Mouse (Mus musculus) thymus, postnatal 10 days (tissue): Measurements from ENCODE around the gene Zfp771.
A peak's percentile ranks its signal among the peaks of the same experiment; 100 is the strongest.
"Not testable (repeated sequence)": the region's sequence is repeated elsewhere in the genome, so short reads cannot be mapped to it uniquely, and the experiment has no call there.

Experiments used
- DNase-seq, 2 experiments: peaks; one replicate each; pipeline ENCODE4 v3.0.0; 2021; ENCODE audit warnings: low spot score in 2 of 2

Zfp771 gene

DNA sequence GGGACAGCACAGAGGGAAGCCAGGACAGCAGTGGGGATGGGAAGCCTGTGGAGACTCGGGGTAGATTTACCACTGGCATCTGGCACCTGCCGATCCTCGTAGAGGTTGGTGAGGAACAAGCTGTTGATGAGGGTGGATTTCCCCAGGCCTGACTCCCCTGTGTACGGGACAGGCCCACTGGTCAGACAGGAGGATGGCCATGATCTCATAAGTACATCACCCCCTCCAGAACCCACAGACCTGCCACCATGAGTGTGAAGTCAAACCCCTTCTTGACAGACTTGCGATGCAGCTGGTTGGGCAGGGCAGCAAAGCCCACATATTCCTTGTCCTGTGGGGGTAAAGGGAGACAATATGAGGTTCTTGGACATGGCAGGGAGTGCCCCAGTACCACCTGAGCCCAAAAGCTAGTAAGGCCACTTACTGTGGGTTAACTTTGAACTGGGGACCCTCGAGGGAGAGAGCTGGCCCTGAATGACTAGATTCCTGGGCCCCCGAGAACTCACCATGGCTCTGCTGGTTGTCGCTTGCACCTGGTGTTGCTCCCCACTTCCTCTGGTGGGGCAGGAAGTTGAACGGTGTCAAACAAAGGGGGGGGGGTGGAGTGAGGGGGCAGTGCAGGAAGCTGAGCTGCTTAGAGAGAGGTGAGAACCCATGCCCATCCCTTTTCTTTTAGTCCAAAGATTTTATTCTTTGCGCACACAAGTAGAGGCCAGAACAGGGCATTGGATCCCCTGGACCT lies 26.0 kb upstream of the Zfp771 start:
- DNase-seq: peak; percentile 80 to 82

DNA sequence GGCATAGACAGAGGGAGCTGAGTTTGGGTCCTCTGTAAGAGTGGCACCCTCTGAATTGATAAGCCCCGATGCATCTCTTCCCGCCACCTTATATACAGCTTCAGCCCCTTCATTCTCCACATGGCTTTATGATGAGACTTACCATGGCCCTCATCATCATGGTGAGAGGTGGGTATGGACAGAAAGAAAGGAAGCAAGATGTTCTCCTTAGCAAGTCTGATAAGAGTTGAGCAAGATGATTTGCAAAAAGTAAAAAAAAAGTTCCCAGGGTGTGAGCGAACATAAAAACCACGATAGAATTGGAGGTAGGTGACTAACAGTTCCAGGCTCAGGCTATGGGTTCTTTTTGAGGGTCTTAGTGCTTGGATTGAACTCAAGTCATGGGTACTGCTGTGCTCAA lies 25.4 kb upstream of the Zfp771 start:
- no peak for DNase-seq

DNA sequence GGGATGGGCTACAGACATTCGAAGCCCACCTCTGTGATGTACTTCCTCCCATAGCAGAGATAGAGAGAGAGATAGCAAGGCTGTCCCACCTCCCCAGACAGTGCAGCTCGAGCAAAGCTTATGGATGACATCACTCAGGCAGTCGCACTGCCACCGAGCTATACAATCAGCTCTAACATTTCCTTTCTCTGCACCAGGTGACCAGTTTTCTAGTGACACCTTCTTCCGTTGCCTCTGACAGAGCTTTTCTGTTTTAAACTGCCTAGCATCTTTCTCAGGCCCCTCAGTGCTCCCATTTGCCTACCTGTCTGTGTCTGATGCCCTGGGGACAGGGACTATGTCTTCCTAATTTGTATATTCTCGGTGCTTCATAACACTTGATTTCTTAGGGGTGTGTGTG lies 23.6 kb upstream of the Zfp771 start:
- DNase-seq: no peak

DNA sequence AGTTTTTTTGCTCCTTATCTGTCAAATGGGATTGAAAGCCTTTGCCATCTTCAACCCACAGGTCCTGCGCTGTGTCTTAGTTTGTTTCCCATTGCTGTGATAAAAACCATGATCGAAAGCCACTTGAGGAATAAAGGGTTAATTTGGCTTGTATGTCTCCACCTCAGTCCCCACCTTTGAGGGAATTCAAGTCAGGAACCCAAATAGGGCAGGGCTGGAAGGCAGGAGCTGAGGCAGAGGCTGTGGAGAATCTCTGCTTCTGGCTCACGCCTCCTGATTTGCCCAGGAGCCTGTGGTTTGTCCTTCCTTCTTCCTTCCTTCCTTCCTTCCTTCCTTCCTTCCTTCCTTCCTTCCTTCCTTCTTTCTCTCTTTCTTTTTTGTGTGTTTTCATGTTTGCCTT lies 21.0 kb upstream of the Zfp771 start:
- DNase-seq: no peak

DNA sequence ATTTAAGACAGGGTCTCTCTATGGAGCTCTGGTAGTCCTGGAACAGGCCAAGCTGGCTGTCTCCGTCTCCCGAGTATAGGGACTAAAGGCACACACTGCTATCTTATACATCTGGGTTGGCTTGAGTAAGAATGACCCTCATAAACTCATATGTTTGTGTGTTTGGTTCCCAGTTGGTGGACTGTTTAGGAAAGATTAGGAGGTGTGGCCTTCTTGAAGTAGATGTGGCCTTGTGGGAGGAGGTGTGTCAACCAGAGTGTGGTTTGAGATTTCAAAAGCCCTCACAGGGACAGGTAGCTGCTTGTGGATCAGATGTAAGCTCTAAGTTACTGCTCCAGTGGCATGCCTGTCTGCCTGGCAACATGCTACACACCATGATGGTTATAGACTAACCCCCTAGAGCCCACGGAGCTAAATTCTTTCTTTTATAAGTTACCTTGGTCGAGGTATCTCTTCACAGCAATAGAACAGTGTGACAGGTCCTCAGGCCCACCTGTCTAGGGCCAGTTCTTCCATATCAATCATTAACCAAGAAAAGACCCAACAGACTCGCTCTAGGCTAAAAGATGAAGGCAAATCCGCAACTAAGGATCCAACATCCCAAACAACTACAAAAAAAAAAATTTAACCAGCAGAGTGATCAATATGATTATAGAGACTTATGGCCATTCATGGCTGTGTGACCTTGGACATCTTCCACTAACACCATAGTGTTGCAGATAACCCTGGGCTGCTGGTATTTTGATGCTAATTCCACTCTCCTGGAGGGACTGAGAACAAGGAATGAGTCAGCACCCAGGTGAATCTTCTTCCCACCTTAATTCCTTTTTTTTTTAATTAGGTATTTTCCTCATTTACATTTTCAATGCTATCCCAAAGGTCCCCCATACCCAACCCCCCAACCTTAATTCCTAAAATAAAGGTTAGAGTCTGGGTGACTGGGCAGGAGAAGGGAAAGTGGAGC lies 20.3 kb upstream of the Zfp771 start:
- no peak for DNase-seq

DNA sequence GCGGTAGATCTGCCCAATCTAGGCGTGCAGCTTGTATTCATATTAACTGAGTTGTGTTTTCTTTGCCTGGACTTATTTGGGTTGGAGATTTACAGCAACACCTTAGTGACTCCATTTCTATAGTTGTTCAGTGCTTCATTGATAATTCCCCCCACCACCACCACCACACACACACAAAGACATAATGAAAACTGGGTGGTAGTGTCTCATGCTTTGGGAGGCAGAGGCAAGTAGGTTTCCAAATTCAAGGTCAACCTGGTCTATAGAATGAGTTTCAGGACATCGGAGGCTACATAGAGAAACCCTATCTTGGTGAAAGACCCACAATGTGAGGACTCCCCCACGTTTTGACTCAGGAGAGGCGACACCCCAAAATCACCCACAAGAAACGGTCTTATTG lies 19.5 kb upstream of the Zfp771 start:
- DNase-seq: no peak

DNA sequence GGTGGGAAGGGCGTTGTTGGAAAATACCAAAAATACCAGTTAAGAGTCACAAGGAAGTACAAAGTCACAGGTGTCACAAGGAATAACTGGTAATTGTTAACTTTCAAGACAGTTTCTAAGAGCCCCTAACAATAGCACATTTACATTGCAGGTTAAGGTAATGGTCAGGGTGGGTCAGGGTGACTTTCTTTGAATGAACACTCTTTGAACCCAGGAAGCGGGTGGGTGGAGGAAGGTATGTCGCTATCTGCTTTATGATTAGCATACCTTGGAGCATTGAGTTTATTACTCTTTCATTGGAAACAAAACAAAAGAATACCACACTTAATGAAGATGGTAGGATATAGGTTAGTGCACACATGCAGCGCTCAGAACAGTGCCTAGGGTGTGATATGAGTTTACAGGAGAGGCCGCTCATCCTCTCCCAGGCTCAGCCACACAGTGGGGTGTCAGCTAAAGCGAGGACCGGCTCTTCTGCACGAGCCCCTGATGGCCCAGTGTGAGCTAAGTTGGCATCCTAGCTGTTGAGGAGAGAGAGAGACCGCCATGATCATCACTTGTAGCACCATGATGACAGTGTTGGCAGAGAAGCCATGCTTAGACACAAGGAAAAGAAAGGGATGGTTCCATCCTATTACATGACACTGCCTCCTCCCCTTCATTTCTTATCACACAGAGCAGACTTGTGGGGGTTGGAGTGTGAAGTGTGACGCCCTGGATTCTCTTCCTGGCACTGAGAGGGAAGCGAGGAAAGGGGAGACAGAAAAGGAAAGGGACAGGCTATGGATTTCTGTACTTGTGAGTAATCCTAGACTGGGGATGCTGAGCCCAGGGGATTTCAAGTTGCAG lies 18.7 kb upstream of the Zfp771 start:
- no peak for DNase-seq

DNA sequence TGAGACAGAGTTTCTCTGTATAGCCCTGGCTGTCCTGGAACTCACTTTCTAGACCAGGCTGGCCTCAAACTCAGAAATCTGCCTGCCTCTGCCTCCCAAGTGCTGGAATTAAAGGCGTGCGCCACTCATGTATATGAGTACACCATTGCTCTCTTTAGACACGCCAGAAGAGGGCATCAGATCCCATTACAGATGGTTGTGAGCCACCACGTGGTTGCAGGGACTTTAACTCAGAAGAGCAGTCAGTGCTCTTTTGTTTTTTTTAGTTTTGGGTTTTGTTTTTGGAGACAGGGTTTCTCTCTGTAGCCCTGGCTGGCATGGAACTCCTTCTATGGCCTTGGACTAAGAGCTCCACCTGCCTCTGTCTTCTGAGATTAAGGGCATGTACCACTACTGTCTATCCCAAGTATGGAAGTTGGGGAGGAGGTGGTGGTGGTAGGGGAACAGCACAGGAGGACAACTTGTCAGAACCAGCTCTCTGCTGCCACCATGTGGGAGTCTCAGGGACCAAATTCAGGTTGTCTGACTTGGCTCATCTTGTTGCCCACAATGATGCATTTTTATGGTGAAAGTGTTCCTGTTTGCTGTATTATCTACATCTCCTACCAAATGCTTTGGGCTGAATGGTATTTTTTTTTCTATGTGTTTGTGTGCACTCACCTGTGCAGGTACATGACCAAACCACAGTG lies 15.3 kb upstream of the Zfp771 start:
- DNase-seq: peak; percentile 83 to 94

DNA sequence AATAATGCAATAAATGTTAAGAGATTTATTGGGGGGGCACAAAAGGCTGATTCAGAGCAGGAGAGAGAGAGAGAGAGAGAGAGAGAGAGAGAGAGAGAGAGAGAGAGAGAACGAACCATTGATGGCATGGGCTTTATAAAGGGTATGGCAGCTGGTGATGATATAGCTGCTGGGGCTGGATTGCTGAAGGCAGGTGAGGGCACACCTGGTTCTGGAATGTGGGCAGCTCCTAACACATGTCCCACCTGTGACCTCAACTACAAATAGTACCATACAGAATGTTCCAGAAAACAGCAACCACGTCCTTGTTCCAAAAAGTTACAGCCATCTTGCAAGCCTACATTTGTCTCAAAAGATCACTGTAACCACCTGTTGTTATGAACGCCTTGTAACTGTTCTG lies 12.7 kb upstream of the Zfp771 start:
- DNase-seq: no peak

DNA sequence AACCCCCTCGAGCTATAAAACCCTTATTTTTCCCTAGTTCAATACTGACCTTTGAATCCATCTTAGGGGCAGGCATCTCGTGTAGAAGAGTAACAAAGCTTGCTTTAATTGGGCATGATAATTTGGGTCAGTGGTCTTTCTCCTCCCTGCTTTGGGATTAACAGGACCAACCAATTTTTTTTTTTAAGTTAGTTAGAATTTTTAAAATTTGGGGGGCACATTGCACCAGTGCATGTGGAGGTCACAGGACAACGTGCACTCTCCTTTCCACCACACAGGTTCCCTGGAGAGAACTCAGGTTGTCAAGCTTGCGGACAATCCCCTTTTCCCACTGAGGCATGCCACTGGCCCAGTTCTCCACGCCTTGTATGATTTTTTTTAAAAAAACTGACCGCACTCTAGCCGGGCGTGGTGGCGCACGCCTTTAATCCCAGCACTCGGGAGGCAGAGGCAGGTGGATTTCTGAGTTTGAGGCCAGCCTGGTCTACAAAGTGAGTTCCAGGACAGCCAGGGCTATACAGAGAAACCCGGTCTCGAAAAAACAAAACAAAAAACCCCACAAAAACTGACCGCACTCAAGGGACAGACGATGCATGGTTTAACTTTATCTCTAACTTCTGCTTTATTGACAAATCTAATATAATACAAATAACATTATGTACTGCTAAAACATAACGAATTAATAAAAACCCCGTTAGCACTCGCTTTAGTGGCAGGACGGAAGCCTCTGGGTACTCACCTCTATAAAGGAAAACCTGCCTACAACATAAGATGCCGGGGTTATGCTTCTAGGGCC lies 12.1 kb upstream of the Zfp771 start:
- DNase-seq: no peak

DNA sequence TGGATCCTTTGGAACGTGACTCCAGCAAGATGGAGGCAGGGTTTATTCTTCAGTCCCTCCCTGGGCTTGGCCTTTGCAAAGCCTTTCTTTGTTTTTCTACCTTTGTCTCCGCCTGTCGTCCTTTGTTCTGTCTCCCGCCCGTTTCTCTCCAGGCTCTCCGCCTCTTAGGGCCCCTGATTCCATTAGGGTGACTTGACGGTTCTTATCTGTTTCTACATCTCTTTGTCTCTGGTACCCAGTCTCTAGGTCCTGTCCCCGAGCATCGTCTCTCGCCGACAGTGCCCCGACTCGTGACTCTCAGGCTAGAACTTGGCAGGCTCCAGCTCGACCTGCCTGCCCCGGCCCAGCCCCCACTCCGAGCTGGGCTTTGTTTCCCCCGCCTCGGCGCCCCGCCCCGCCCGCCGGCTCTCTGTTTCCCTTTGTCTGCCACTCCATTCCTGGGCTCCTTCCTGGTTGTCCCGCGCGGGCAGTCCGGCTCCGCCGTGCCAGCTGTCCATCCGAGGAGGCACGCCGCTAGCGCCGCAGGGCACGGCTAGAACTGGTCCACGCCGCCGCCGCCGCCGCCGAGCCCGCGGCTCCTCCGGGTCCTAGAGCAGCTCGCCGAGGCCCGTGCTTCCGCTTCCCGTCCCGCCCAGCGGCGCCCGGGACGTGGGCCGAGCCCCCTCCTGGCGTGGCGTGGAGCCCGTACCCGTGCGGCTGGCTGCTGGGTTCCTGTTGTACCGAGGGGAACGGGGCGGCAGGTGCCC lies 11.3 kb upstream of the Zfp771 start, which contains the start of the genes Zfp553 and Sept1:
Gene Zfp553 (plus strand): TSS at position 440 of the 746 bp plus-strand sequence.
Gene Sept1 (minus strand): TSS at position 509 of the 746 bp plus-strand sequence.
- DNase-seq: peak; percentile 76 to 78

DNA sequence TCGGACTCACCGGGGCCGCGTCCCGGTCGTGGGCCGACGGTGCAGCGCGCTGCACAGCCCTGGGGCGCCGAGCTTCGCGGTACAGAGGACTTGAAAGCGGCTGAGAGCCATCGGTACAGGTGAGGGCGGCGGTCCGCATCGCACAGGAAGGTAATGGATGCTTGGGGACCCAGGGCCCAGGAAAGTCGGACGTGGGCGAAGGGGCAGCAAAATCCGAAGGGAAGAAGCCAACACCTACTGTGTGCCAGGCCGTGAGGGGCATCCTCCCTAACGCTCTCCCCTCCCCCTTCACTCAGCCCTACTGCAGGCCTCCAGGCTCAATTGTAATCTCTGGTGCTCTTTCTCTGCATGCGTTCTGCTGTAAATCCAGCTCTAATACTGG lies 10.7 kb upstream of the Zfp771 start:
- DNase-seq: no peak

DNA sequence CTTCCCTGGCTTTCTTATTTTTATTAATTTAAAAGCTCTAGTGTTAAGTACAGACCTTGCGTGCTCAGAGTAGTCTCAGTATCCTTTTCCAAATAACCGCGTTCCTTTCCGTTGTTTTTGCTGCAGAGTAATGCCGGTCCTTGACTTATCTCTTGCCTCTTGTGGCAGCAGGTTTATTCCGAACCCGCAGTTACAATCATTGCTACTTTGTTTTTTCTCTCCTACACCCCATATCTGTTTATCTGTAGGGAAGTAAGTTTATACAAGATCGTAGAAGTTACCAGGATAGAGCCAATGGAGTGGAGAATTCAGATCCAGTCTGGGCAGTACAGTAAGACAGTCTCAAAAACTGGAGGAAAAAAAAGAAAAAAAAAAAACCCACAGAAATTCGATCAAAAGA lies 10.3 kb upstream of the Zfp771 start:
- no peak for DNase-seq

DNA sequence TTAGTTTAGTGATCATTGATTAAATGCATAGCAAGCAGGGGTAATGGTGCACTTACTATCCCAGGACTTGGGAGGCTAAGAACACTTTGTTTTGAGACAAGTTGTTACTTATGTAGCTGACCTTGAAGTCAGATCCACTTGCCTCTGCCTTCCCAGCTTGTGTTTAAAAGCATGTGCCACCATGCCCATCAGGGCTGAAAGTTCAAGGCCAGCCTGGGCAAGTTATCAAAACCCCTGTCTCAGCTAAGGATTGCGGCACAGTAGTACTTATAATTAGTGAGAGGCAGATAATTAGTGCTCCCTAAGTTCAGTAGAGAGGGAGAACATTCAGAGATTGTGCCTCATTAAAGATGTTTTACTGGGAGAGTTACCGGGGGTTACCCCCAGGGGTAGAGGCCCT lies 9.3 kb upstream of the Zfp771 start:
- no peak for DNase-seq

DNA sequence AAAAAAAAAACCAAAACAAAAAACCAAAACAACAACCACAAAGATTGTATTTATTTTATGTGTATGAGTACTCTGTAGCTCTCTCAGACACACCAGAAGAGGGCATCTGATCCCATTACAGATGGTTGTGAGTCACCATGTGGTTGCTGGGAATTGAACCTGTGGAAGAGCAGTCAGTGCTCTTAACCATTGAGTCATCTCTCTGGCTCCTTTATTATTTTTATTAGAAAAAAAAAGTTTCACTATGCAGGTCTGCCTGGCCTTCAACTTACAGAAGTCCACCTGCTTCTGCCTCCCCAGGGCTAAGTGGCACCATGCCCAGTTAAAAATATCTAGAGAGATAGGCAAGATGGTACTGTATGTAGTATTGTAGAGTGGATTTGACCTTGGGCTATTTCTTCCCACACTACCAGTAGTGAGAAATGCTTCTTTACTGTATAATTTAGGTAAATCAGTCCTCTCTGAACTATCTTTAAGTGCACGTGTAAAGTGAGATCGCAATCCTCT lies 660 bp upstream of the Zfp771 start:
- DNase-seq: no peak

DNA sequence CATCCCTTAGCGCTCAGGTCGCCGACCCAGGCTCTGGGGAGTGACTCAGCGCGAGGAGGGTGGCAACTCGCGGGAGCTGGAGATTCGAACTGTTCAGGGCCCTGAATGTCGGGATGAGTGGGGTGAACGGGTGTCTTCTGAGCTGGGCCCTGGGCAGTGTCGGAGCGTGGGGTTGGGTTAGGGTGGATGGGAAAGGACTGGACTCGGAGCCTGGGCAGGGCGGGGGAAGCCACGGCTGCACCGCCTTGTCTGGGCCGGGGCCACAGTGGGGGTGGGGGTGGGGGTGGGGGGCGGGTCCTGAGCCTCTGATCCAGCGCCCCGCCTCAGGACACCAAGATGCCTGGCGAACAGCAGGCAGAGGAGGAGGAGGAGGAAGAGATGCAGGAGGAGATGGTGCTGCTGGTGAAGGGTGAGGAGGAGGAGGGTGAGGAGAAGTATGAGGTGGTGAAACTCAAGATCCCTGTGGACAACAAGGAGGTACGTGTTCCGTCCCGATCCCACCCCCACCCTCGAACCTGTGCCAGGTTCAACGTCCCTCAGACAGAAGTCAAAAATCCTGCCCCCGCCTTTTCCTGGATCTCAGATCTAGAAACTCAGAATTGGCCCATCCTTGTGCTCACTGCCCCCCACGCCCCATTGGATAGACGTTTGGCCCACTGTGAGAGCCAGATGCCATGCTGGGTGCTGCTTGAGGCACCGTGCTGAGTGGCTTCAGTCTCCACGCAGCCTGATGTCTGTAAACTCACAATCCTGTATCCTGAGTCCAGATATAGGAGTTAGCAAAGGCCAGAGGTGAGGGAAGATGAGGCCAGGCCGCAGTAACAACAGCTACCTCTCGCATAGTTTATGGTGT lies 810 bp downstream of the Zfp771 start:
- no peak for DNase-seq

DNA sequence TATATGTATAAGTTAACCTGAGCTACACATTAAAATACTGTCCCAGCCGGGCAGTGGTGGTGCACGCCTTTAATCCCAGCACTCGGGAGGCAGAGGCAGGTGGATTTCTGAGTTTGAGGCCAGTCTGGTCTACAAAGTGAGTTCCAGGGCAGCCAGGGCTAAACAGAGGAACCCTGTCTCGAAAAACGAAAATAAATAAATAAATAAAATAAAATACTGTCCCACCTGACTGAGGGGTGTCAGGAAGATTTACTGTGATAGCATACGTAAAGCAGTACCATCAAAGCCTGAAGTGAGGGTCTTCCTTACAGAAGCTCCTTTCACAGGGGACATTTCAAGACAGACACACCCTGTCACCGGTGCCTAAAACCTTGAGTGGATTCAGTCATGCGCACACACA lies 6.4 kb downstream of the Zfp771 start:
- DNase-seq: not testable (repeated sequence)

DNA sequence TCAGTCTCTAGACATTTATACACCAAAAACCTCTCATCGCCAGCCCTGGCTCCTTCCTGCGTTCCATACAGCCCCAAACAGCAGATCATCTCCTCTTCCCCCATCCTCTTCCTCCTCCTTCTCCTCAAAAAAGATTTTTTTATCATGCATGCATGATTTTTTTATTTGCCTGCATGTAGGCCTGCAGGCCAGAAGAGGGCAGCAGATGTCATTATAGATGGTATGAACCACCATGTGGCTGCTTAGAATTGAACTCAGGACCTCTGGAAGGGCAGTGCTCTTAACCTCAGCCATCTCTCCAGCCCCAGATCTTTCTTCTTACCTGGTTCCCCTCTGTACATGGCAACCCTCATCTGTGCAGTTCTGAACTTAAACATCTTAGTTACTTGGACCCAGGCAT lies 8.3 kb downstream of the Zfp771 start:
- peak in 1 of 2 experiments; percentile 57 for DNase-seq

DNA sequence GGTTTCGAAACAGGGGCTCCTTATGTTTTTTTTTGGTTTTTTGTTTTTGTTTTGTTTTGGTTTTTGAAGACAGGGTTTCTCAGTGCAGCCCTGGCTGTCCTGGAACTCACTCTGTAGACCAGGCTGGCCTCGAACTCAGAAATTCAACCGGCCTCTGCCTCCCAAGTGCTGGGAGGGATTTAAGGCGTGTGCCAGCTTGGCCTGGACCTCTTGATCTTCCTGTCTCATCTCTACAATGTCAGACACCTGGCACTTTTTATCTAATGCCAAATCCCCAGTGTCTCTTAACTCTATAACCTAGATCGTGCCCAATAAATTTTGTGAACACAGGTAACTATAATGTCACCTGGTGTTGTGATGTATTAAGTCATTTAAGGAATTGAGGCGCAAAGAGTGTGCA lies 9.3 kb downstream of the Zfp771 start:
- DNase-seq: no peak
